Mouse (Mus musculus) liver, postnatal 0 days (tissue): ENCODE data around the gene Cyp26b1.

Source experiments
- CTCF ChIP-seq: sonication (generic); IDR thresholded peaks from 2 replicates; pipeline ENCODE4 v1.5.1; 2016; ENCODE audit warnings: antibody characterized with exemption, low read depth
- EP300 ChIP-seq: IDR thresholded peaks from 2 replicates; pipeline ENCODE4 v1.6.1; 2016; ENCODE audit warnings: antibody characterized with exemption, low read depth, mild to moderate bottlenecking

- TF ChIP-seq CTCF: peak; percentile 42
- no peak for TF ChIP-seq EP300
Observed at GRCm38 (mm10) chr6:84545428-84545827, 48.3 kb downstream of the Cyp26b1 start.
